Mouse (Mus musculus) cerebellum, adult 2 months (tissue): ENCODE data around the gene Col3a1.

Experiments
- CTCF ChIP-seq: fragments of 200-500 bp; IDR thresholded peaks from 2 replicates; pipeline ENCODE4 v1.5.1; 2011; ENCODE audit warnings: low read depth, mild to moderate bottlenecking, control low read depth, low read length, moderate library complexity, borderline replicate concordance; ENCODE audit not compliant: insufficient read depth
- POLR2A ChIP-seq: fragments of 200-500 bp; IDR thresholded peaks from 2 replicates; pipeline ENCODE4 v1.6.1; 2011; ENCODE audit warnings: low read length, control low read depth, borderline replicate concordance; ENCODE audit not compliant: insufficient read depth

DNA sequence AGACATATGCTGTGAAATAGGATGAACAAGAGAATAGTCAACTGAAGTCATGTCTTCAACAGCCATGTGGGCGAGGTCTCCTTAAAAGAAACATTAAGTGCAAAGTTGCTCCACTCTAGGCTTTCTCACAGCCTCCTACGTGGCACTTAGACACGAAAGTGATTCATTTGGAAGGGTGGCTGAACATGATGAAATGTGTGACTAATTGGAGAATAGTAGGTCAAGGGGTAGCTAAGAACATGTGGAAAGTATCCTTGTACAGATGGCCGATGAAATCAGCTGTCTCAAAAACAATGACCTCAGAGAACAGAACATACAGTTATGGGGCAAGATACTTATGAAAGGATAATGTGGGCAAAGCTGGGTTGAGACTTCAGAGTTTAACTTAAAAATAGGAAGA is 44.6 kb downstream of the Col3a1 start:
- TF ChIP-seq CTCF, result no peak
- no peak for TF ChIP-seq POLR2A
